Mouse (Mus musculus) intestine, embryonic 16.5 days (tissue): ENCODE data around the gene Slc11a2. TPM values are rescaled to one million over a fixed set of nuclear protein-coding genes. Genes with fewer than 3 reads are reported as not detected.

ENCODE experiments used
- ATAC-seq: fragments of 200-750 bp; cut with Nextera tagmentation; 2 replicates; pipeline ENCODE4 v1.8.0; 2017; ENCODE audit warnings: moderate TSS enrichment, moderate library complexity
- H3K27ac ChIP-seq: fragments of 300-500 bp; sonication (generic); 2 replicates; pipeline ENCODE4 v1.5.1; 2014; ENCODE audit warnings: mild to moderate bottlenecking, low read length
- H3K27me3 ChIP-seq: fragments of 300-500 bp; sonication (generic); replicated peaks from 2 replicates; pipeline ENCODE4 v1.6.1; 2014; ENCODE audit warnings: low read length, control low read depth, mixed read lengths; ENCODE audit not compliant: control insufficient read depth, insufficient read depth
- H3K36me3 ChIP-seq: fragments of 300-500 bp; sonication (generic); 2 replicates; pipeline ENCODE4 v1.6.1; 2014; ENCODE audit warnings: low read length, control low read depth; ENCODE audit not compliant: control insufficient read depth, insufficient read depth
- H3K4me1 ChIP-seq: fragments of 300-500 bp; sonication (generic); 2 replicates; pipeline ENCODE4 v1.6.1; 2014; ENCODE audit warnings: low read length, control low read depth, mixed read lengths; ENCODE audit not compliant: control insufficient read depth, insufficient read depth
- H3K4me2 ChIP-seq: fragments of 300-500 bp; sonication (generic); 2 replicates; pipeline ENCODE4 v1.6.1; 2014; ENCODE audit warnings: low read depth, low read length, control low read depth
- H3K4me3 ChIP-seq: fragments of 300-500 bp; sonication (generic); 2 replicates; pipeline ENCODE4 v1.5.1; 2014; ENCODE audit warnings: mild to moderate bottlenecking, low read length
- H3K9ac ChIP-seq: fragments of 300-500 bp; sonication (generic); 2 replicates; pipeline ENCODE4 v1.6.1; 2014; ENCODE audit warnings: low read depth, low read length
- H3K9me3 ChIP-seq: fragments of 300-500 bp; sonication (generic); 2 replicates; pipeline ENCODE4 v1.6.1; 2016; ENCODE audit warnings: low read length, control low read depth; ENCODE audit not compliant: control insufficient read depth
- WGBS: fragments of 180-500 bp; shearing (Covaris S2); extraction: QIAGEN DNeasy Blood & Tissue Kit; methylation state at CpG from one replicate; pipeline ENCODE4 v1.1.7; 2014; 5-methylcytosine and 5-hydroxymethylcytosine counted together
- polyA plus RNA-seq: library from polyadenylated mRNA; unstranded; fragments of >200 nt; fragmentation: Nextera tagmentation; extraction: Ambion mirVana; gene quantifications from 2 replicates; pipeline ENCODE4 v1.2.1, GENCODE M21; 2015

The Slc11a2 gene
- polyA plus RNA-seq, 1 experiment from 2014 or later, result 40.7 TPM

GRCm38 (mm10) chr15:100446887-100447286 is 22.0 kb upstream of the Slc11a2 start:
- no peak for ATAC-seq
- Histone ChIP-seq H3K4me2 (no peak overlapping the region), H3K9ac (no peak overlapping the region), H3K27ac (no peak overlapping the region), H3K27me3 (no peaks in the 10 kb centered on the region), H3K4me3 (no peak overlapping the region), H3K4me1 (peaks cover 6% of the 10 kb centered on the region), H3K9me3 (no peaks in the 10 kb centered on the region), H3K36me3 (no peaks in the 10 kb centered on the region)
- 65% methylated on average over 2 of the region's 2 CpGs for WGBS

- Histone ChIP-seq H3K36me3 (no peaks in the 10 kb centered on the region), H3K27ac (peak overlapping the region; percentile 86), H3K4me2 (peak overlapping the region; percentile 73), H3K9me3 (no peaks in the 10 kb centered on the region), H3K27me3 (no peaks in the 10 kb centered on the region), H3K4me3 (peak overlapping the region; percentile 43), H3K9ac (peak overlapping the region; percentile 67), H3K4me1 (no peaks in the 10 kb centered on the region; the same call in 1 of the 2 replicates)
- ATAC-seq, result peak; percentile 96
- WGBS, result 1% methylated on average over 27 of the region's 31 CpGs
Observed at GRCm38 (mm10) chr15:100443126-100443922, 18.5 kb upstream of the Slc11a2 start.

GRCm38 (mm10) chr15:100436518-100436917 is 11.6 kb upstream of the Slc11a2 start:
- Histone ChIP-seq H3K27me3 (no peaks in the 10 kb centered on the region), H3K4me2 (no peak overlapping the region), H3K27ac (peak overlapping the region; percentile 54), H3K9ac (no peak overlapping the region), H3K4me3 (no peak overlapping the region), H3K36me3 (no peaks in the 10 kb centered on the region), H3K4me1 (0 out of 2 replicates have a peak, but pooled peaks cover 2% of the 10 kb centered on the region), H3K9me3 (no peaks in the 10 kb centered on the region)
- WGBS, result 45% methylated on average over 10 of the region's 10 CpGs
- ATAC-seq, result peak; percentile 95

- H3K27me3 ChIP-seq, result no peaks in the 10 kb centered on the region
- H3K4me1 ChIP-seq, result 0 out of 2 replicates have a peak, but pooled peaks cover 2% of the 10 kb centered on the region
- H3K4me2 ChIP-seq, result no peak overlapping the region
- peak; percentile 76 for ATAC-seq
- H3K27ac ChIP-seq, result peak overlapping the region; percentile 54
- 62% methylated on average over 4 of the region's 4 CpGs for WGBS
- H3K9me3 ChIP-seq, result no peaks in the 10 kb centered on the region
- no peak overlapping the region for H3K9ac ChIP-seq
- no peaks in the 10 kb centered on the region for H3K36me3 ChIP-seq
- H3K4me3 ChIP-seq, result no peak overlapping the region
Observed at GRCm38 (mm10) chr15:100436112-100436511, 11.2 kb upstream of the Slc11a2 start.

- peaks cover 4% of the 10 kb centered on the region; the same call in 1 of the 2 replicates for H3K4me1 ChIP-seq
- no peak overlapping the region for H3K4me3 ChIP-seq
- no peak overlapping the region for H3K27ac ChIP-seq
- no peak overlapping the region; the same call in 1 of the 2 replicates for H3K9ac ChIP-seq
- no peaks in the 10 kb centered on the region for H3K9me3 ChIP-seq
- no peaks in the 10 kb centered on the region for H3K27me3 ChIP-seq
- H3K4me2 ChIP-seq, result no peak overlapping the region
- WGBS, result 69% methylated on average over 4 of the region's 4 CpGs
- ATAC-seq, result no peak
- H3K36me3 ChIP-seq, result no peaks in the 10 kb centered on the region
Observed at GRCm38 (mm10) chr15:100433234-100433633, 8.4 kb upstream of the Slc11a2 start.

- 57% methylated on average over 11 of the region's 11 CpGs for WGBS
- peak; percentile 49; the same call in 1 of the 2 replicates for ATAC-seq
Observed at GRCm38 (mm10) chr15:100429959-100430565, 5.2 kb upstream of the Slc11a2 start.

GRCm38 (mm10) chr15:100428296-100428905 is 3.5 kb upstream of the Slc11a2 start:
- Histone ChIP-seq H3K4me3 (no peak overlapping the region), H3K4me2 (no peak overlapping the region), H3K27me3 (no peaks in the 10 kb centered on the region), H3K36me3 (no peaks in the 10 kb centered on the region), H3K9me3 (no peaks in the 10 kb centered on the region), H3K9ac (no peak overlapping the region), H3K27ac (no peak overlapping the region), H3K4me1 (peaks cover 14% of the 10 kb centered on the region; the same call in 1 of the 2 replicates)
- 70% methylated on average over 13 of the region's 13 CpGs for WGBS
- peak; percentile 15; the same call in 1 of the 2 replicates for ATAC-seq

More at GRCm38 (mm10) chr15:100429959-100430565, 5.2 kb upstream of the Slc11a2 start:
- 0 out of 2 replicates have a peak overlapping the region, but pooled peaks have one; percentile 17 for H3K27ac ChIP-seq
- H3K4me2 ChIP-seq, result no peak overlapping the region
- H3K4me3 ChIP-seq, result no peak overlapping the region
- H3K9me3 ChIP-seq, result no peaks in the 10 kb centered on the region
- H3K36me3 ChIP-seq, result no peaks in the 10 kb centered on the region
- H3K4me1 ChIP-seq, result peaks cover 4% of the 10 kb centered on the region; the same call in 1 of the 2 replicates
- no peaks in the 10 kb centered on the region for H3K27me3 ChIP-seq
- H3K9ac ChIP-seq, result no peak overlapping the region

- H3K27me3 ChIP-seq, result no peaks in the 10 kb centered on the region
- peak; percentile 48 for ATAC-seq
- no peaks in the 10 kb centered on the region for H3K9me3 ChIP-seq
- H3K4me1 ChIP-seq, result peaks cover 39% of the 10 kb centered on the region
- 3% methylated on average over 14 of the region's 14 CpGs for WGBS
- H3K9ac ChIP-seq, result peak overlapping the region; percentile 68
- H3K27ac ChIP-seq, result peak overlapping the region; percentile 89
- peak overlapping the region; percentile 95 for H3K4me2 ChIP-seq
- no peaks in the 10 kb centered on the region for H3K36me3 ChIP-seq
- peak overlapping the region; percentile 93 for H3K4me3 ChIP-seq
Observed at GRCm38 (mm10) chr15:100423916-100424315, 956 bp downstream of the Slc11a2 start.
